Mouse (Mus musculus) megakaryocyte, adult 5-6 weeks (primary cell): ENCODE measurements around the gene Fbxw11. TPM values are rescaled to one million over a fixed set of nuclear protein-coding genes. Genes with fewer than 3 reads are reported as not detected.

Experiments used
- ATAC-seq: 2 replicates; pipeline ENCODE4 v1.8.0; 2016; ENCODE audit warnings: mild to moderate bottlenecking, inconsistent platforms; ENCODE audit not compliant: poor library complexity, severe bottlenecking
- total RNA-seq, 2 experiments: library from RNA; stranded (forward) in 1 of 2; stranded (reverse) in 1 of 2; fragments of 153-499, 151-499 nt in 1 of 2; fragments of 221-1000, 200-1000 nt in 1 of 2; gene quantifications; 2 replicates each; pipeline versions ENCODE4 v1.2.3 to v1.2.4; 2015 to 2017

Gene Fbxw11
- total RNA-seq, 2 experiments from 2014 or later: 30.0 to 47.0 TPM

GRCm38 (mm10) chr11:32623236-32623635 is 19.3 kb upstream of the Fbxw11 start:
- no peak for ATAC-seq

- no peak for ATAC-seq
Measured at GRCm38 (mm10) chr11:32623912-32624311, 18.6 kb upstream of the Fbxw11 start.

- ATAC-seq: peak; percentile 74
Measured at GRCm38 (mm10) chr11:32625677-32626076, 16.8 kb upstream of the Fbxw11 start.

- ATAC-seq: no peak
Measured at GRCm38 (mm10) chr11:32626079-32626478, 16.4 kb upstream of the Fbxw11 start.

- no peak for ATAC-seq
Measured at GRCm38 (mm10) chr11:32627900-32628299, 14.6 kb upstream of the Fbxw11 start.

GRCm38 (mm10) chr11:32629713-32630211 is 12.8 kb upstream of the Fbxw11 start:
- peak; percentile 68 for ATAC-seq

- no peak for ATAC-seq
Measured at GRCm38 (mm10) chr11:32632671-32633070, 9.9 kb upstream of the Fbxw11 start.

- ATAC-seq: no peak
Measured at GRCm38 (mm10) chr11:32633542-32633941, 9.0 kb upstream of the Fbxw11 start.

GRCm38 (mm10) chr11:32634143-32634542 is 8.4 kb upstream of the Fbxw11 start:
- no peak for ATAC-seq

GRCm38 (mm10) chr11:32634842-32635241 is 7.7 kb upstream of the Fbxw11 start:
- ATAC-seq: no peak

- no peak for ATAC-seq
Measured at GRCm38 (mm10) chr11:32636275-32636674, 6.2 kb upstream of the Fbxw11 start.

- no peak for ATAC-seq
Measured at GRCm38 (mm10) chr11:32638521-32639255, 3.8 kb upstream of the Fbxw11 start.

- ATAC-seq: no peak
Measured at GRCm38 (mm10) chr11:32640617-32641016, 1.9 kb upstream of the Fbxw11 start.

GRCm38 (mm10) chr11:32642899-32643886 is 669 bp downstream of the Fbxw11 start:
- ATAC-seq: peak; percentile 4; the same call in 1 of the 2 replicates

- ATAC-seq: peak; percentile 32
Measured at GRCm38 (mm10) chr11:32644010-32644409, 1.5 kb downstream of the Fbxw11 start.

- peak; percentile 14; the same call in 1 of the 2 replicates for ATAC-seq
Measured at GRCm38 (mm10) chr11:32647265-32647664, 4.7 kb downstream of the Fbxw11 start.

- ATAC-seq: peak; percentile 74
Measured at GRCm38 (mm10) chr11:32650236-32650749, 7.8 kb downstream of the Fbxw11 start.

GRCm38 (mm10) chr11:32650893-32651590 is 8.5 kb downstream of the Fbxw11 start:
- no peak for ATAC-seq

GRCm38 (mm10) chr11:32651723-32652122 is 9.2 kb downstream of the Fbxw11 start:
- no peak for ATAC-seq

- ATAC-seq: no peak
Measured at GRCm38 (mm10) chr11:32662082-32662656, 19.6 kb downstream of the Fbxw11 start.
